Mouse (Mus musculus) CH12.LX (cell line): ENCODE data around the gene Gnb2.

ENCODE experiments used
- BHLHE40 ChIP-seq: IDR thresholded peaks from 2 replicates; pipeline ENCODE4 v1.6.1; 2011; ENCODE audit warnings: mild to moderate bottlenecking, low read depth, low read length, improper control_type of control experiment
- CTCF ChIP-seq, 2 experiments: IDR thresholded peaks in 1 of 2; conservative IDR thresholded peaks in 1 of 2; 2 replicates each; pipeline ENCODE4 v1.5.1; 2011 to 2012; ENCODE audit warnings: low read depth in 2 of 2, low read length in 2 of 2, improper control_type of control experiment in 1 of 2, inconsistent platforms in 1 of 2, mild to moderate bottlenecking in 1 of 2, moderate library complexity in 1 of 2
- ELF1 ChIP-seq: IDR thresholded peaks from 2 replicates; pipeline ENCODE4 v1.6.1; 2014; ENCODE audit warnings: low read depth, mild to moderate bottlenecking, inconsistent platforms, low read length, improper control_type of control experiment
- EP300 ChIP-seq: IDR thresholded peaks from 2 replicates; pipeline ENCODE4 v1.6.1; 2011; ENCODE audit warnings: low read length, improper control_type of control experiment
- JUN ChIP-seq: IDR thresholded peaks from 2 replicates; pipeline ENCODE4 v1.6.1; 2011; ENCODE audit warnings: low read depth, mild to moderate bottlenecking, low read length, improper control_type of control experiment, moderate library complexity; ENCODE audit not compliant: insufficient read depth
- KAT2A ChIP-seq: IDR thresholded peaks from 2 replicates; pipeline ENCODE4 v1.6.1; 2012; ENCODE audit warnings: low read length, improper control_type of control experiment, inconsistent platforms; ENCODE audit not compliant: insufficient replicate concordance
- MAX ChIP-seq: IDR thresholded peaks from 2 replicates; pipeline ENCODE4 v1.6.1; 2011; ENCODE audit warnings: low read length, improper control_type of control experiment
- MEF2A ChIP-seq: IDR thresholded peaks from 2 replicates; pipeline ENCODE4 v1.6.1; 2014; ENCODE audit warnings: low read depth, mild to moderate bottlenecking, inconsistent platforms, low read length, improper control_type of control experiment, borderline replicate concordance
- MXI1 ChIP-seq: IDR thresholded peaks from 2 replicates; pipeline ENCODE4 v1.6.1; 2011; ENCODE audit warnings: mild to moderate bottlenecking, low read depth, low read length, improper control_type of control experiment
- POLR2A ChIP-seq: IDR thresholded peaks from 2 replicates; pipeline ENCODE4 v1.6.1; 2011; ENCODE audit warnings: low read depth, mild to moderate bottlenecking, improper control_type of control experiment, low read length
- POLR2AphosphoS2 ChIP-seq: IDR thresholded peaks from 2 replicates; pipeline ENCODE4 v1.6.1; 2011; ENCODE audit warnings: low read depth, low read length, improper control_type of control experiment
- RCOR1 ChIP-seq: conservative IDR thresholded peaks from 2 replicates; pipeline ENCODE4 v1.6.1; 2012; ENCODE audit warnings: low read depth, mild to moderate bottlenecking, inconsistent platforms, low read length, improper control_type of control experiment
- ZNF384 ChIP-seq: IDR thresholded peaks from 2 replicates; pipeline ENCODE4 v1.6.1; 2012; ENCODE audit warnings: low read depth, low read length, improper control_type of control experiment, inconsistent platforms

DNA sequence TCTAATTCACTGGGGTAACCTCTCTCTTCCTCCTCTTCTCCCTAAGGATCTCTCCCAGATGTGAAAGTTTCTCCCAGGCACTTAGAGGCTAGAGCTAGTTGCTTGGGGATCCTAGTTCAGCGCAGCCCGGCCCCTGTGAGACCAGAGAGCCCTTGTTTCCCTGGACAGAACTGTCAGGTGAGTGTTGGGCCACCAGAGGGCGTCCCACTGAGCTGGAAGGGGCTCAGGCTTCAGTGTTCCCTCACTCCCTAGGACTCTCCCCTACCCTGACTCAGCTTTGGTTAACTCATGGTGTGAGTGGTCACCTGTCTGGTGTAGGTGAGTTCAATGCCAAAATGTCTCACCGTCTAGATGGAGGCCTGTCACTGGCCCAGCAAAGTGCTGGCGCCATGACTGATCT is 14.9 kb downstream of the Gnb2 start, which contains the start of gene Gigyf1:
- TF ChIP-seq CTCF (conservative IDR thresholded peaks at IDR 0.05 in 1 of 2, IDR thresholded peaks at IDR 0.05 in 1 of 2; ENCODE audit: low read depth in 2 of 2, low read length in 2 of 2) (peak; percentile 18 to 58; a peak in 2 of 4 replicates), BHLHE40 (no peak), MXI1 (no peak), EP300 (no peak), JUN (no peak), MEF2A (no peak), POLR2A (no peak), MAX (no peak), ELF1 (no peak), RCOR1 (no peak), POLR2AphosphoS2 (no peak), KAT2A (no peak), ZNF384 (no peak)
